Mouse (Mus musculus) CH12.LX (cell line): ENCODE measurements around the gene Lekr1. TPM values are rescaled to one million over a fixed set of nuclear protein-coding genes. Genes with fewer than 3 reads are reported as not detected.

Source experiments
- DNase-seq: peaks from one replicate; pipeline ENCODE4 v3.0.0-alpha.2; 2013; ENCODE audit errors: extremely low read depth
- H3K27ac ChIP-seq: 2 replicates; pipeline ENCODE4 v1.5.1; 2012; ENCODE audit warnings: low read depth, mild to moderate bottlenecking, control low read depth, moderate library complexity; ENCODE audit not compliant: insufficient read depth
- H3K27me3 ChIP-seq: replicated peaks from 2 replicates; pipeline ENCODE3; 2012; ENCODE audit warnings: inconsistent platforms
- H3K36me3 ChIP-seq, 2 experiments: replicated peaks in 1 of 2; 2 replicates each; pipeline versions ENCODE3 to v1.6.1; 2012; ENCODE audit warnings: inconsistent platforms in 1 of 2, low read length in 1 of 2, mild to moderate bottlenecking in 1 of 2, mixed read lengths in 1 of 2, moderate library complexity in 1 of 2; ENCODE audit not compliant: control insufficient read depth in 1 of 2, insufficient read depth in 1 of 2
- H3K4me1 ChIP-seq, 2 experiments: 2 replicates each; pipeline ENCODE4 v1.6.1; 2012; ENCODE audit warnings: inconsistent platforms in 1 of 2, moderate library complexity in 1 of 2; ENCODE audit not compliant: insufficient read depth in 2 of 2, control insufficient read depth in 1 of 2
- H3K4me2 ChIP-seq: 2 replicates; pipeline ENCODE4 v1.6.1; 2012; ENCODE audit warnings: low read depth, mild to moderate bottlenecking, control low read depth; ENCODE audit not compliant: poor library complexity, insufficient read depth, severe bottlenecking
- H3K4me3 ChIP-seq, 3 experiments: fragments of 150-350 bp in 1 of 3; sonication (generic) in 1 of 3; replicated peaks in 1 of 3; 2 replicates each; pipeline versions ENCODE3 to v1.5.1; 2011 to 2012; ENCODE audit warnings: low read depth in 2 of 3, low read length in 2 of 3, mild to moderate bottlenecking in 2 of 3, moderate library complexity in 2 of 3, control low read depth in 1 of 3, improper control_type of control experiment in 1 of 3, inconsistent platforms in 1 of 3, mixed read lengths in 1 of 3; ENCODE audit not compliant: poor library complexity in 1 of 3
- H3K79me2 ChIP-seq: replicated peaks from 2 replicates; pipeline ENCODE4 v1.6.1; 2012; ENCODE audit warnings: mild to moderate bottlenecking, moderate library complexity; ENCODE audit not compliant: control insufficient read depth, poor library complexity, insufficient read depth, severe bottlenecking; ENCODE audit errors: extremely low read depth
- H3K9ac ChIP-seq: 2 replicates; pipeline ENCODE4 v1.6.1; 2012; ENCODE audit warnings: low read depth, mild to moderate bottlenecking, control low read depth, moderate library complexity; ENCODE audit not compliant: insufficient read depth
- H3K9me3 ChIP-seq: replicated peaks from 2 replicates; pipeline ENCODE3; 2012; ENCODE audit warnings: low read length, inconsistent platforms, mixed read lengths
- BHLHE40 ChIP-seq: IDR thresholded peaks from 2 replicates; pipeline ENCODE4 v1.6.1; 2011; ENCODE audit warnings: mild to moderate bottlenecking, low read depth, low read length, improper control_type of control experiment
- CHD1 ChIP-seq: IDR thresholded peaks from 2 replicates; pipeline ENCODE4 v1.6.1; 2012; ENCODE audit warnings: low read depth, low read length, improper control_type of control experiment, inconsistent platforms
- CHD2 ChIP-seq: IDR thresholded peaks from 2 replicates; pipeline ENCODE4 v1.6.1; 2011; ENCODE audit warnings: low read length, improper control_type of control experiment
- CTCF ChIP-seq, 2 experiments: IDR thresholded peaks in 1 of 2; conservative IDR thresholded peaks in 1 of 2; 2 replicates each; pipeline ENCODE4 v1.5.1; 2011 to 2012; ENCODE audit warnings: low read depth in 2 of 2, low read length in 2 of 2, improper control_type of control experiment in 1 of 2, inconsistent platforms in 1 of 2, mild to moderate bottlenecking in 1 of 2, moderate library complexity in 1 of 2
- E2F4 ChIP-seq: IDR thresholded peaks from 2 replicates; pipeline ENCODE4 v1.6.1; 2011; ENCODE audit warnings: low read depth, low read length, improper control_type of control experiment; ENCODE audit not compliant: insufficient replicate concordance
- ELF1 ChIP-seq: IDR thresholded peaks from 2 replicates; pipeline ENCODE4 v1.6.1; 2014; ENCODE audit warnings: low read depth, mild to moderate bottlenecking, inconsistent platforms, low read length, improper control_type of control experiment
- ETS1 ChIP-seq: conservative IDR thresholded peaks from 2 replicates; pipeline ENCODE4 v1.6.1; 2012; ENCODE audit warnings: low read depth, mild to moderate bottlenecking, inconsistent platforms, low read length, improper control_type of control experiment, moderate library complexity
- JUN ChIP-seq: IDR thresholded peaks from 2 replicates; pipeline ENCODE4 v1.6.1; 2011; ENCODE audit warnings: low read depth, mild to moderate bottlenecking, low read length, improper control_type of control experiment, moderate library complexity; ENCODE audit not compliant: insufficient read depth
- JUND ChIP-seq: conservative IDR thresholded peaks from 2 replicates; pipeline ENCODE4 v1.6.1; 2011; ENCODE audit warnings: low read depth, low read length, improper control_type of control experiment
- MAFK ChIP-seq: IDR thresholded peaks from 2 replicates; pipeline ENCODE4 v1.6.1; 2011; ENCODE audit warnings: low read length, improper control_type of control experiment; ENCODE audit not compliant: insufficient replicate concordance
- MAX ChIP-seq: IDR thresholded peaks from 2 replicates; pipeline ENCODE4 v1.6.1; 2011; ENCODE audit warnings: low read length, improper control_type of control experiment
- MAZ ChIP-seq: IDR thresholded peaks from 2 replicates; pipeline ENCODE4 v1.6.1; 2012; ENCODE audit warnings: low read depth, mild to moderate bottlenecking, inconsistent platforms, low read length, improper control_type of control experiment, moderate library complexity
- MEF2A ChIP-seq: IDR thresholded peaks from 2 replicates; pipeline ENCODE4 v1.6.1; 2014; ENCODE audit warnings: low read depth, mild to moderate bottlenecking, inconsistent platforms, low read length, improper control_type of control experiment, borderline replicate concordance
- MYC ChIP-seq: IDR thresholded peaks from 2 replicates; pipeline ENCODE4 v1.6.1; 2011; ENCODE audit warnings: low read depth, mild to moderate bottlenecking, improper control_type of control experiment, low read length
- NRF1 ChIP-seq: IDR thresholded peaks from 2 replicates; pipeline ENCODE4 v1.6.1; 2014; ENCODE audit warnings: low read depth, mild to moderate bottlenecking, inconsistent platforms, low read length, improper control_type of control experiment, moderate library complexity
- PAX5 ChIP-seq: IDR thresholded peaks from 2 replicates; pipeline ENCODE4 v1.6.1; 2012; ENCODE audit warnings: low read length, inconsistent platforms, mixed read lengths
- POLR2AphosphoS2 ChIP-seq: IDR thresholded peaks from 2 replicates; pipeline ENCODE4 v1.6.1; 2011; ENCODE audit warnings: low read depth, low read length, improper control_type of control experiment
- RAD21 ChIP-seq: IDR thresholded peaks from 2 replicates; pipeline ENCODE4 v1.6.1; 2011; ENCODE audit warnings: low read depth, mild to moderate bottlenecking, low read length, improper control_type of control experiment, moderate library complexity
- RCOR1 ChIP-seq: conservative IDR thresholded peaks from 2 replicates; pipeline ENCODE4 v1.6.1; 2012; ENCODE audit warnings: low read depth, mild to moderate bottlenecking, inconsistent platforms, low read length, improper control_type of control experiment
- SIN3A ChIP-seq: IDR thresholded peaks from 2 replicates; pipeline ENCODE4 v1.6.1; 2012; ENCODE audit warnings: low read length, improper control_type of control experiment, inconsistent platforms
- SMC3 ChIP-seq: IDR thresholded peaks from 2 replicates; pipeline ENCODE4 v1.6.1; 2011; ENCODE audit warnings: low read depth, low read length, improper control_type of control experiment
- TBP ChIP-seq: conservative IDR thresholded peaks from 2 replicates; pipeline ENCODE4 v1.6.1; 2011; ENCODE audit warnings: low read depth, low read length, improper control_type of control experiment
- UBTF ChIP-seq: IDR thresholded peaks from 2 replicates; pipeline ENCODE4 v1.6.1; 2012; ENCODE audit warnings: low read depth, mild to moderate bottlenecking, inconsistent platforms, low read length, improper control_type of control experiment, moderate library complexity
- USF1 ChIP-seq: IDR thresholded peaks from 2 replicates; pipeline ENCODE4 v1.6.1; 2014; ENCODE audit warnings: low read depth, mild to moderate bottlenecking, inconsistent platforms, low read length, improper control_type of control experiment
- ZC3H11A ChIP-seq: IDR thresholded peaks from 2 replicates; pipeline ENCODE4 v1.6.1; 2012; ENCODE audit warnings: low read depth, mild to moderate bottlenecking, inconsistent platforms, low read length, improper control_type of control experiment
- ZKSCAN1 ChIP-seq: IDR thresholded peaks from 2 replicates; pipeline ENCODE4 v1.6.1; 2012; ENCODE audit warnings: low read depth, inconsistent platforms, low read length, improper control_type of control experiment, borderline replicate concordance
- ZMIZ1 ChIP-seq: IDR thresholded peaks from 2 replicates; pipeline ENCODE4 v1.6.1; 2012; ENCODE audit warnings: low read depth, mild to moderate bottlenecking, inconsistent platforms, low read length, improper control_type of control experiment
- dilution Hi-C: fragments of 300-500 bp; cut with MboI; formaldehyde crosslinking; loops from 2 replicates; pipeline ENCODE4 v1.14.3; 2020; ENCODE audit warnings: low sequenced_read_pairs; ENCODE audit not compliant: extremely low pct_unique_long_range_greater_than_20kb, extremely low pct_ligation_motif_present
- in situ Hi-C: fragments of 300-500 bp; cut with MboI; formaldehyde crosslinking; loops from 3 replicates; pipeline ENCODE4 v1.14.3; 2019; ENCODE audit warnings: low sequenced_read_pairs, low pct_ligation_motif_present, low pct_unique_long_range_greater_than_20kb, mixed read lengths
- polyA plus RNA-seq: library from polyadenylated mRNA; unstranded; fragments of >175 nt; gene quantifications from 2 replicates; pipeline ENCODE4 v1.2.1, GENCODE M21; 2012; ENCODE audit warnings: low read depth; ENCODE audit not compliant: insufficient read length
- total RNA-seq, 2 experiments: library from RNA; depleted of rRNA; stranded (reverse); fragments of 300-350 nt in 1 of 2; fragments of >200 nt in 1 of 2; gene quantifications; 2 replicates each; pipeline ENCODE4 v1.2.3; 2012 to 2014

Gene Lekr1
- total and polyA plus RNA-seq, 3 experiments: 0.17 to 1.4 (median 0.47) TPM

GRCm38 (mm10) chr3:65717406-65717805, 51.4 kb downstream of the Lekr1 start:
- in situ Hi-C loops: no loop called here
- H3K9me3 ChIP-seq: no peaks in the 10 kb centered on the region
- TF ChIP-seq RCOR1 (no peak), MYC (no peak), PAX5 (no peak), JUN (no peak), MAZ (no peak), TBP (no peak), UBTF (no peak), ZC3H11A (no peak), RAD21 (no peak), BHLHE40 (no peak), CHD2 (no peak), SIN3A (no peak), CTCF (conservative IDR thresholded peaks at IDR 0.05 in 1 of 2, IDR thresholded peaks at IDR 0.05 in 1 of 2; ENCODE audit: low read depth in 2 of 2, low read length in 2 of 2) (no peak), SMC3 (no peak), CHD1 (no peak), ELF1 (no peak), POLR2AphosphoS2 (no peak), ZKSCAN1 (no peak), ZMIZ1 (no peak), JUND (no peak)
- TF ChIP-seq, all 38 proteins: peak for 0
- no peak overlapping the region for H3K27ac ChIP-seq
- H3K79me2 ChIP-seq: no peaks in the 10 kb centered on the region; the same call in 1 of the 2 replicates
- no peak for DNase-seq
- no peak overlapping the region for H3K4me2 ChIP-seq
- H3K4me1 ChIP-seq: no peaks in the 10 kb centered on the region
- dilution Hi-C loops: no loop called here
- H3K9ac ChIP-seq: no peak overlapping the region
- H3K36me3 ChIP-seq: no peaks in the 10 kb centered on the region
- no peak overlapping the region for H3K4me3 ChIP-seq
- H3K27me3 ChIP-seq: no peaks in the 10 kb centered on the region

DNA sequence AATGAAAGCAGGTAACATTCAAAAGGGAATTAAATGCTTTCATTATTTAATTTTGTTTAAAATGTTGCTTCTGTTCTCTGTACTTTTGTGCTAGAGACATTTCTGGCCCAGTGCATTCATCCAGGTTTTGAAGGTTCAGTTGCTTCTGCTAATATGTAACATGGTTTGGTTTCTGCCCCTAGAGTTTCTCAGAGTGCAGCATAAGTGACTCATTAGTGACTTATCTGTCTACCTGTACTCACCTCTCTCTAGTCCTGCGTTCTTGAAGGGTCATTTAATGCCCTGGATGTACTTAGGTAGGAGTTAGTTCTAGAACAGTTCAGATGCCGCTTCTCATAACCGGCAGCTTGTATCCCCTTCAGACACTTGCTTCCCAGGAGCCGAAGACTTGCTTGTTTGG, 56.9 kb downstream of the Lekr1 start:
- Histone ChIP-seq H3K27me3 (no peaks in the 10 kb centered on the region), H3K4me2 (no peak overlapping the region)
- in situ Hi-C loops: no loop called here
- TF ChIP-seq ETS1 (no peak), PAX5 (no peak), JUN (no peak), BHLHE40 (no peak), SIN3A (no peak), CHD1 (no peak), MEF2A (no peak), TBP (no peak), ZMIZ1 (no peak), ZC3H11A (no peak), MAX (no peak), POLR2AphosphoS2 (no peak), NRF1 (no peak), UBTF (no peak), MAFK (no peak), USF1 (no peak), ZKSCAN1 (no peak), E2F4 (no peak)
- TF ChIP-seq, all 38 proteins: peak for 0
- Histone ChIP-seq H3K9ac (no peak overlapping the region), H3K9me3 (no peaks in the 10 kb centered on the region), H3K4me3 (no peak overlapping the region), H3K27ac (no peak overlapping the region), H3K79me2 (no peaks in the 10 kb centered on the region; the same call in 1 of the 2 replicates), H3K4me1 (no peaks in the 10 kb centered on the region), H3K36me3 (no peaks in the 10 kb centered on the region)
- no peak for DNase-seq
- dilution Hi-C loops: no loop called here
